Mouse (Mus musculus): ENCODE measurements at regions not wholly inside any gene's neighbourhood (a gene's known extent, or its start where the extent isn't known, plus 50 kb on each side); places are given as distances from the start of the nearest gene placed in this dataset.

- no peaks in the 10 kb centered on the region for H3K36me3 ChIP-seq (ENCODE audit: control insufficient read depth, insufficient read depth)
- H3K4me3 ChIP-seq: no peak overlapping the region
- H3K27me3 ChIP-seq (ENCODE audit: control insufficient read depth, insufficient read depth, insufficient read length): no peaks in the 10 kb centered on the region
- H3K4me2 ChIP-seq (ENCODE audit: low read depth): no peak overlapping the region
- no peak overlapping the region for H3ac ChIP-seq (ENCODE audit: control insufficient read depth, insufficient read length)
- H3K79me2 ChIP-seq (ENCODE audit: control insufficient read depth, insufficient read depth): no peaks in the 10 kb centered on the region
- TF ChIP-seq REST (IDR thresholded peaks at IDR 0.05; ENCODE audit: insufficient read depth, insufficient read length): no peak
- TF ChIP-seq MYOD1 (IDR thresholded peaks at IDR 0.05; ENCODE audit: control insufficient read depth in 1 of 3, insufficient read length in 2 of 3, low read depth in 2 of 3): no peak
- TF ChIP-seq SRF (IDR thresholded peaks at IDR 0.05; ENCODE audit: control insufficient read depth, insufficient read length, low read depth): no peak
- TF ChIP-seq POLR2AphosphoS2 (IDR thresholded peaks at IDR 0.05; ENCODE audit: insufficient read length, low read depth): no peak
- no peak for TF ChIP-seq TCF3 (IDR thresholded peaks at IDR 0.05; ENCODE audit: insufficient read length, low read depth)
- TF ChIP-seq TCF12 (IDR thresholded peaks at IDR 0.05; ENCODE audit: insufficient read depth, poor library complexity, severe bottlenecking): no peak
- TF ChIP-seq MYOG (IDR thresholded peaks at IDR 0.05; ENCODE audit: control insufficient read depth in 1 of 3, insufficient read depth in 1 of 3, insufficient read length in 2 of 3, low read depth in 2 of 3): no peak
- no peak for TF ChIP-seq E2F4 (IDR thresholded peaks at IDR 0.05; ENCODE audit: insufficient read depth)
- no peak for TF ChIP-seq POLR2A (IDR thresholded peaks at IDR 0.05; ENCODE audit: insufficient read length, low read depth)
- no peak for TF ChIP-seq USF1 (IDR thresholded peaks at IDR 0.05; ENCODE audit: low read depth)
- TF ChIP-seq CEBPB (IDR thresholded peaks at IDR 0.05; ENCODE audit: insufficient read depth, poor library complexity, severe bottlenecking): no peak
- no peak for TF ChIP-seq MAX (IDR thresholded peaks at IDR 0.05; ENCODE audit: low read depth)
Observed at GRCm38 (mm10) chr1:90709761-90710160, 107.0 kb downstream of the Cops8 start.

DNA sequence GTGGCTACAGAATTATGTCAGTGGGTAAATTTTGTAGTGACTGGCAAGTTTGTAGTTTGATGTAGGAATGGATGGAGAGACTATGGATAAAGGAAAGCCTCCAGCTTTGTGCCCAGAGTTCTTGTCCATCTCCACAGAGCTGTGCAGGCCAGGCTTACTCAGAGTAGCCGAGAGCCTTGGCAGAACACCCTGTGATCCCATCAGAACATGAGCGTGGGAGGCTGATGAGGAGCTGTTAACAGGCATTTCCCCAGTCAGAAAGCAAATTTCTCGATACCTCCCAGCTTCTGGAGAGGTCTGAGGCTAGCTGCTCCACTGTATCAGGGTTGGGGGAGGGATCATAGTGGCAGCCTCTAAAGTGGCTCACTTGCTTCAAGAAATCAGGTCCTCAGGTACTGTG lies 107.8 kb downstream of the Cops8 start:
- H3K27me3 ChIP-seq (ENCODE audit: control insufficient read depth, insufficient read depth, insufficient read length): no peaks in the 10 kb centered on the region
- TF ChIP-seq MYOG (IDR thresholded peaks at IDR 0.05; ENCODE audit: control insufficient read depth in 1 of 3, insufficient read depth in 1 of 3, insufficient read length in 2 of 3, low read depth in 2 of 3) (no peak), REST (IDR thresholded peaks at IDR 0.05; ENCODE audit: insufficient read depth, insufficient read length) (no peak), SRF (IDR thresholded peaks at IDR 0.05; ENCODE audit: control insufficient read depth, insufficient read length, low read depth) (no peak), MYOD1 (IDR thresholded peaks at IDR 0.05; ENCODE audit: control insufficient read depth in 1 of 3, insufficient read length in 2 of 3, low read depth in 2 of 3) (no peak), MAX (IDR thresholded peaks at IDR 0.05; ENCODE audit: low read depth) (no peak), TCF12 (IDR thresholded peaks at IDR 0.05; ENCODE audit: insufficient read depth, poor library complexity, severe bottlenecking) (no peak), E2F4 (IDR thresholded peaks at IDR 0.05; ENCODE audit: insufficient read depth) (no peak), USF1 (IDR thresholded peaks at IDR 0.05; ENCODE audit: low read depth) (no peak), POLR2A (IDR thresholded peaks at IDR 0.05; ENCODE audit: insufficient read length, low read depth) (no peak), TCF3 (IDR thresholded peaks at IDR 0.05; ENCODE audit: insufficient read length, low read depth) (no peak), POLR2AphosphoS2 (IDR thresholded peaks at IDR 0.05; ENCODE audit: insufficient read length, low read depth) (no peak), CEBPB (IDR thresholded peaks at IDR 0.05; ENCODE audit: insufficient read depth, poor library complexity, severe bottlenecking) (no peak)
- no peak overlapping the region for H3K4me2 ChIP-seq (ENCODE audit: low read depth)
- no peak overlapping the region for H3K4me3 ChIP-seq
- no peak overlapping the region for H3ac ChIP-seq (ENCODE audit: control insufficient read depth, insufficient read length)
- H3K36me3 ChIP-seq (ENCODE audit: control insufficient read depth, insufficient read depth): no peaks in the 10 kb centered on the region
- no peaks in the 10 kb centered on the region for H3K79me2 ChIP-seq (ENCODE audit: control insufficient read depth, insufficient read depth)

DNA sequence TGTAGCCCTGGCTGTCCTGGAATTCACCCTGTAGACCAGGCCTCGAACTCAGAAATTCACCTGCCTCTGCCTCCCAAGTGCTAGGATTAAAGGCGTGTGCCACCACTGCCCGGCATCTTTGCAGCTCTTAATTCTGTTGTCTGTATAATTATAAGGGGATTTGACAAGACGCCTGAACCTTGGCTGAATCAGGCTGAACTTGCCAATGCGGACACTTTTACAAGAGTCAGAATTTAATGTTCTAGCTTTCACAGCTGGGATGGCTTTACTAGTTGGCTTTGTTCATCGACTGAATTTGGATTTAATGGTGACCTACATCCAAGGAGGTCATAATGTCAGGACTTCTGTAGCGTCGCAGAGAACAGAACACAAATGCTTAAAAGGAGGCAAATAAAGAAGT lies 108.3 kb downstream of the Cops8 start:
- H3K36me3 ChIP-seq (ENCODE audit: control insufficient read depth, insufficient read depth): no peaks in the 10 kb centered on the region
- no peak overlapping the region for H3K4me2 ChIP-seq (ENCODE audit: low read depth)
- TF ChIP-seq MYOD1 (IDR thresholded peaks at IDR 0.05; ENCODE audit: control insufficient read depth in 1 of 3, insufficient read length in 2 of 3, low read depth in 2 of 3) (no peak), MAX (IDR thresholded peaks at IDR 0.05; ENCODE audit: low read depth) (no peak), REST (IDR thresholded peaks at IDR 0.05; ENCODE audit: insufficient read depth, insufficient read length) (no peak), MYOG (IDR thresholded peaks at IDR 0.05; ENCODE audit: control insufficient read depth in 1 of 3, insufficient read depth in 1 of 3, insufficient read length in 2 of 3, low read depth in 2 of 3) (no peak), TCF3 (IDR thresholded peaks at IDR 0.05; ENCODE audit: insufficient read length, low read depth) (no peak), USF1 (IDR thresholded peaks at IDR 0.05; ENCODE audit: low read depth) (no peak), POLR2A (IDR thresholded peaks at IDR 0.05; ENCODE audit: insufficient read length, low read depth) (no peak), E2F4 (IDR thresholded peaks at IDR 0.05; ENCODE audit: insufficient read depth) (no peak), SRF (IDR thresholded peaks at IDR 0.05; ENCODE audit: control insufficient read depth, insufficient read length, low read depth) (no peak), POLR2AphosphoS2 (IDR thresholded peaks at IDR 0.05; ENCODE audit: insufficient read length, low read depth) (no peak), CEBPB (IDR thresholded peaks at IDR 0.05; ENCODE audit: insufficient read depth, poor library complexity, severe bottlenecking) (no peak)
- no peak overlapping the region for H3ac ChIP-seq (ENCODE audit: control insufficient read depth, insufficient read length)
- no peak overlapping the region for H3K4me3 ChIP-seq
- no peaks in the 10 kb centered on the region for H3K79me2 ChIP-seq (ENCODE audit: control insufficient read depth, insufficient read depth)
- no peaks in the 10 kb centered on the region for H3K27me3 ChIP-seq (ENCODE audit: control insufficient read depth, insufficient read depth, insufficient read length)
